Mouse (Mus musculus) Muller cell, postnatal 12 days (primary cell): ENCODE measurements around the gene Bud23.
A peak's percentile ranks its signal among the peaks of the same experiment; 100 is the strongest.
"Not testable (repeated sequence)": the region's sequence is repeated elsewhere in the genome, so short reads cannot be mapped to it uniquely, and the experiment has no call there.

Experiments
- DNase-seq: peaks from one replicate; pipeline ENCODE4 v3.0.0-alpha.2; 2015; ENCODE audit errors: inconsistent ontology term

Gene Bud23

DNA sequence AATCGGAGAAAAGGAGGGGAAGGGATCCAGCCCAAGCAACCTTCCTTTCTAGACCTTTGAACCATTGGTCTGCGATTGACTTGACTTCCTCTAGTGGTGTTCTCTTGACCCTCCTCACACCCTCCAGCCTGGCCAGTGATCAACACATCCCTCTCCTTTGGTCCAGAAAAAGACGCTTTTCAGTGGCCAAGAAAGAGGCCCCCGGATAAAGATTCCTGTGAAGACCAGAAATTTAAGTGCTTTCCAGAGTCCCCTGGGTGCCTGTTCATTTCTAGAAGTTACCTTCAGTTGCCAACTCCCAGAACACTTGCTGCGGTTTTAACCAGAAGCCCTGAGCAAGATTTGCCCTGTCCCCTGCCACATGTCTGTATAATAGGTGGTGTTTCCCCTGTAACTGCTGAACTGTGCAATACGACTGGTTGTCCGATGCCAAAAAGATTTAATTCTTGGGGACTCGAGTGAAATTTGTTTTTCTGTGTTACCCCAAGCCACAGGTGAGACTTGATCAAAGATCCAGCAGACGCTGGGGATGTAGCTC, at the start of gene Bud23:
TSS of gene Bud23 (minus strand) at position 51 of the 538 bp plus-strand sequence.
- DNase-seq = not testable (repeated sequence)

DNA sequence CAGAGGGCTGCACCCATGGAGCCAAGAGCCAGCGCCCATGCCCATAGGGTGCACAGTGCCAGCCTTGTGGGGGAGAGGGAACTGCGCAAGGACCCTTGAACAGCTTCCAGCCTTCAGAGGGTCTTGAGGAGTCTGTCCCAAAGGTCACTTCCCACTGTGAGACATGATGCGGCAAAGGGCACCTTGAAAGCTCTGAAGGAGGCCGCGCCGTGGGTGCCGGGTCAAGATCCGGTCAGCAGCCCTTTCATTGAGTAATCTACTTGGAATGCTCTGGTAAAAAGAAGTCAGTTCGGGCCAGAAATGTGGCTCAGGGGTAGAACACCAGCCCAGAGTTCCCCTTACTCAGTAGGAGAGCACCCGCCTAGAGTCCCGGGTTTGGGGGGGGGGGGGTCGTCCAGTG, 49.0 kb upstream of the Bud23 start:
- no peak for DNase-seq

DNA sequence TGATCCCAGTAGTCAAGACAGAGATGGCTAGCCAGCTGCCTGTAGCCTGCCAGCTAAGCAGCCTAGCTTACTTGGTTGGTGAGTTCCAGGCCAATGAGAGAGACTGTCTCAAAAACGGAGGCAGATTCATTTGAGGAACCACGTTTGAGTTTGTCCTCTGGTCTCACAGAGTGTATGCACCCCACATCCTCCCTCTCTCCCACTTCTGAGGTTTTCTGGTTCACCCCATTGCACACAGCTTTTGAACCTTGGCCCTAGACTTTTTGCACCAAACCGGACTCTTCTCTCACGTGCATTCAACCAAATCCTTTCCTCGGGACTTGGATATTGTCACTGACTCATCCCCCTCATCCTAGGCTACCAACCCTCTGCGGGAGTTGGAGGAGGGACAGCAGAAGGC, 45.2 kb upstream of the Bud23 start:
- DNase-seq = no peak

DNA sequence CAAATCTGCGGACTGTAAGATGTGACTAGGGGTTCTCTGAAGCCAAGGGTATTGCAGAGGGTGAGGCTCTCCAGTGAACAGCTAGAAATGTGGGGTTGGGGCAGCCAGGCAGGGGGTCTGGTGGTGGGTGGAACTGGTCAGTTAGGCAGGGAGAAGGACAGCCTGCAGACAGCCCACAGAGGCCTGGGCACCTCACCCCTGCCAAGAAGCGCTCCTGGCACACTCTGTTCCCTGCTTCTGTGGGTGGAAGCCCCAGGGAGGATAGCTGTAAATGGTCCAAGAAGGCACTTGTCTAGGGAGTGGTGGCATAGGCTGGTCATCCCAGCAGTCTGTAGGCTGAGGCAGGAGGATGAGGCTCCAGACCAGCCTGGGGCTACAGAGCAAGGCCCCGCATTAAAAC, 44.7 kb upstream of the Bud23 start:
- DNase-seq = no peak

DNA sequence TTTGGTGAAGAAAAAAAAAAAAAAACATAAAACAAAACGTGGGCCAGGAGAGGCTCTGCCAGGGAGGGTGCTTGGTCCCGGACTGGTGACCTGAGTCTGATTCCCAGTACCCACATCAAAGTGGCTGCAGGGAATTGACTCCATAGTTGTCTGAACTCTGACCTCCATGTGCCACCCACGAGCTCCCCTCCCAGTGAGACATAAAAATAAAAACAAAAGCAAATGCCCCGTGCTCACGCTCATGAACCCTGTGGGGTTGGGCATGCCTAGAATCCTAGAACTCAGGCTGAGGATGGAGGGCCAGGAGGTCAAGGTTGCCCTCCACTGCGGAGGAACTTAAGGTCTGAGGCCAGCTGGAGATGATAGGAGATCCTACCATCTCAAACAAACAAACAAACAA, 44.3 kb upstream of the Bud23 start:
- no peak for DNase-seq

DNA sequence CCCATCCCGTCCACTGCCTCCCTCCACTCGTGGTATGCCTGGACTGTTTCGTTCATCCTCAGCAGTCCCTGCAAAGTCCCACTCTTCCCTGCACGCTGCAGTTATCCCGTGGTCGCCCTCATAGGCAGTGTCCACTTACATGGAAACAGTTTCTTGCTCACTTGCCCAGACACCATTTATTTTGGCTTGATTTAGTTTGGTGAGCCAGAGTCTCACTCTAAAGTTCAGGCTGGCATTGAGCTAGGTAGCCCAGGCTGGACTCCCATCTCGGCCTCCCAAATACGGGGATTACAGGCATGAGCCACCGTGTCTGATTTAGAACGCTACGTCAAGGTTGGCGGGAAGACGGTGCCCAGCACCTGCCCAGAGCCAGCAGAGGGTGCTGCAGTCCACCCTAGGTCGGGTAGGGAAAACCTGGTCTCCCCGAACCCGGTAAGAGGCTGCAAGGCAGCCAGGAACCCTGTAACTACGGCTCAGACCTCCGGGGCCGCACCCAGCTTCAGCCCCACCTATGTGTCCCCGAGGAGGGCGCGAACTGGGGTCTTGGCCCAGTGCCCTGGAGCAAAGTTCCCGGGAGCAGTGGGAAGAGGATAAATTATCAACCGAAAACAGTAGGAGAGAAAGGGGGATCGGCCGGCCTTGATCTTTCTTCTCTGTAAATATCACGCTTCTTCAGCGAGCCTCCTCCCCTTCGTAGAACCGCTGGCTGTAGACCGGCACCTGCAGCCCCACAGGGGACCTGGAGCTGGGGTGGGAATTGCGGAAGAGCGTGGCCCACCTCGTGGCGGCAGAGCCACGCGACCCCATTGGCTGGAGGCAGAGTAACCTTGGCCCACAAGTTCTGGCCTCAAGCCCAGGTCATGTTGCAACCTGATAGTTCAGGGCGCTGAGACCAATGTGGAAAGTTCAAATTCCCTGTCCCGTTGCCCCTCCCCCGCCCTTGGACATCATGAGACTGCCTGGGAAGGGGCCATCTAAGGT, 43.1 kb upstream of the Bud23 start:
- peak; percentile 34 for DNase-seq

DNA sequence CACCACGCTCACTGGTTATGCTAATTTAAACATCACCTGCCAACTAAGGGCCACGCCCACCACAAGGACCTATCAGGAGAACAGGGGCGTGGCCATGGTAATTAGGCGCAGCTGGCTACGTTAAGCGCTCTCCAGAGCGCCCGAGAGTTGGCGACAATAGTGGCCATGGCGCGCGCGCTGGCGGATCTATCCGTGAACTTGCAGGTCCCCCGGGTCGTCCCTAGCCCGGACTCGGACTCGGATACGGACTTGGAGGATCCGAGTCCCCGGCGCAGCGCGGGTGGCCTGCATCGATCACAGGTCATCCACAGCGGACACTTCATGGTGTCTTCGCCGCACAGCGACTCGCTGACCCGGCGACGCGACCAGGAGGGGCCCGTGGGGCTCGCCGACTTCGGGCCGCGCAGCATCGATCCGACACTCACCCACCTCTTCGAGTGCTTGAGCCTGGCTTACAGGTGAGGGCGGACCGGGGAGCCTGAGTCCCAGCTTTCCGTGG, 42.0 kb upstream of the Bud23 start:
- DNase-seq = peak; percentile 74

DNA sequence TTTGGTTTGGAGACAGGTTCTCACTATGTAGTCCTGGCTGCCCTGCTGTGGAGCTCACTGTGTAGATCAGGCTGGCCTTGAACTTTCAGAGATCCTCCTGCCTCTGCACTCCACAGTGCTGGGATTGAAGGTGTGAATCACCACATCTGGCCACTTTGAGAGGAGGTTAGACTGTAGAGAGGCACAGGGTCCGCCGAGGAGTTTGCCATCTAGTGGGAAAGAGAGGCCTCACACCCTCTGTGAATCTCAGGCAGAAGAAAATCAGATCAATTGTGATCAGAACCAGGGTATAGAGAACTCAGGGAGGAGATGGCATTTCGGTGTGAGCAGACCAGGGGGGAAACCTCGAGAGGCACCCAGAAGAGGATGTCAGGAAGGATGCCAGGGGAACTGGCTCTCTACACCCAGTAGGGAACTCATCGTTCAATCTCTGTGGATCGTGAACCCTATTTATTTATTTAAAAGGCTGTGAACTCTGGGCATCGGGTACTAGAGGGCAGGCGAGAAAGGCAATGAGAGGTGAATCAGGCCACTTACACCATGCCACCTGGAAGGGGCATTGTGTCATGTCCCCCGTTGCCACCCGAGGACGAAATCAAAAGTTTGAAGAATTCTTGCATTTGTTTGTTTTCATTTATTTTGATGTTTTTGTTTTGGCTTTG, 39.4 kb upstream of the Bud23 start:
- no peak for DNase-seq

DNA sequence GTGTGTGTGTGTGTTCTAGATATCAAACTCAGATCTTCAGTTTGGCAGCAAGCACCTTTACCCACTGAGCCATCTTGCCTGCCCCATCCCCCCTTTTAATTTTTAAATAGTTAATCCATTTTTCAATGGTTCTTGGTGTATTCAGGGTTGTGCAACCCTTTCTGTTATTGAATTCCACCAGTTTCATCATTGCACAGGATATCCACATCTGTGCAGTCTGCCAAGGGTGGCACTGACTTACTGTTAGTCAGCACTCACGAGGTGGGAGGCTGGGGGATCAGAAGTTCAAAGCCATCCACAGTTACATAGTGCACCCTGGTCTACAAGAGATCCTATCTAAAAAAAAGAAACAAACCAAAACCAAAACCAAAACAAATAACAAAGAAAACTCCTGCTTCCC, 36.2 kb upstream of the Bud23 start:
- no peak for DNase-seq

DNA sequence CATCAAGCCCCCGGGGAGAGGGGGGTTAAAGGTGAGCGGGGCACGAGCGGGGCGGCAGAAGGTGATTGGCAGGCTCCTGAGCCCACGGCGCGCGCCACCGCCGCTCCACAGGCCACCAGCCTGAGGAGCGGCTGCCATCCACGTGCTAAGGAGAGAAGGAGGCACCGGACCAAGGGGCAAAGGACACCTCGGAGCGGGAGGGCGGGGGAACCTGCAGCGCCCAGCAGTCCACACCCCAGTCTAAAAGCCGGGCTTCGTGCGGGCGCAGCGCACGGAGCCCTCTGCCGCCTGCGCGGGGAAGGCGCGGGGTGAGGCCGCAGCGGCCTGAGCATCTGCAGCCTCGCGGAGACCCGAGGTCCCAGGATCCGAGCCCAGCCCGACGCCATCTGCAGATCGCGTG, 24.9 kb upstream of the Bud23 start, which contains the start of gene Mlxipl:
TSS of gene Mlxipl (plus strand) at position 238 of the 400 bp plus-strand sequence.
- no peak for DNase-seq

DNA sequence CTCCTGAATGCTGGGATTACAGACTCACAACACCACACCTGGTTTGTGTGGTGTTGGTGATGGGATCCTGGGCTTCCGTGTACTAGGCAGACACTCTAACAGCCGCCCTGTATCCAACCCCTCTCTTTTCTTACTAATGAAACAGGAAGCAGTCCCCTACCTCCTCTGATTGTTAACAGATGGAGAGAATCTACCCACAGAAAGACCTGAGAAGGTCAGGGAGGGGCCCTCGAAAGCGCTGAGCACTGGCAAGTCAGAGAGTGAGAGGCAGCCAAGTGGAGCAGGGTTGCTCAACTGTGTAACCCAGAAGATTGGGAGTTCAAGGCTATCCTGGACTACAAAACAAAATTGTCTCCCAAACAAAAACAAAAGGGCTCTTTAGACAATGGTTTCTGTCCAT, 22.1 kb upstream of the Bud23 start:
- no peak for DNase-seq

DNA sequence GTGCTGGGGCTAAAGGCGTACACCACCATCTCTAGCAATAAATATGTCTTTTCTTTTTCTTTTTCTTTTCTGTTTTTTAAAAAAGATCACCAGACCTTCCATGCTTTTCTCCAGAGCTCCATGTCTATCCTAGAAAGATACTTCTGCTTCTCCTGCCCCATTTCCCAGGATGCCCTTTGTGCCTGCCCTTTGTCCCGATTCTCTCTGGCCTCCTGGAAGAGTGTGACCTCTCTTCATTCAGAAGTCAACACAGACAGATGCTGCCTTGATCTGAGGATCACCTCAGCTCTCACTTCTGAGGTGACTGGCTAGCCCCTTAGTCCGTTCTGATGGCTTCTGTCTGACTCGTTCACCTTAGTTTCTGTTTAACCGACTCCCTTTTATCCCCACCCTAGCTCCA, 15.8 kb upstream of the Bud23 start:
- no peak for DNase-seq

DNA sequence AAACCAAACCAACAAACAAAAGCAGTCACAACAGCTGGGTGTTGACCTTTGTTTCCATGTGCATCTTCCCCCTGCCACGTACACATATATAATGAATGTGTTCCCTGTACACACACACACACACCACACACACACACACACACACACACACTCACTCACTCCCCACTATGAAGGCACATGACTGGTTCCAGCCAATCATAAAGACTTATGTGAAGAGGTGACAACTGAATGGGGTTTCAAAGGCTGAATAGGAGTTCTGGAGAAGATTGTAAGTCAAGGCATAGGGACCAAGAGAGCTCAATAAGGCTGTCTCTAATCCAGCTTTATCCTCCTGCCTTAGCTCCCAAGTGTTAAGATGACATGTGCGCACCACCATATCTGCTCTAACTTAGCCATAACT, 14.8 kb upstream of the Bud23 start:
- DNase-seq = no peak

DNA sequence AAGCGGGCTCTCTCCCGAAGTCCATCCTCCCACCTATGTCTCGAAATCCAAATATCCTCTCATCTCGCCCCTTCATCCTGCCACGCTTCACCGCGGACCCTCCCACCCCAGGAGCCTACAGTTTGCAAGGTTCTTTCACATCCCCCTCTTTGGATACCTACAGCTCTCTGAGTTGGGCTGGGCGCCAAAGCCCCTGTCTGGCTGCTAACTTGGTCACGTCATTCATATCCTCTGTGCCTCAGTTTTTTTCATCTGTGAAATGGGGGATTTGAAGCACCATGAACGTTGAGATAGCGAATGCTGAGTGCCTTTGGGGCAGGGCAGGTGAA, 13.7 kb upstream of the Bud23 start:
- DNase-seq = no peak

DNA sequence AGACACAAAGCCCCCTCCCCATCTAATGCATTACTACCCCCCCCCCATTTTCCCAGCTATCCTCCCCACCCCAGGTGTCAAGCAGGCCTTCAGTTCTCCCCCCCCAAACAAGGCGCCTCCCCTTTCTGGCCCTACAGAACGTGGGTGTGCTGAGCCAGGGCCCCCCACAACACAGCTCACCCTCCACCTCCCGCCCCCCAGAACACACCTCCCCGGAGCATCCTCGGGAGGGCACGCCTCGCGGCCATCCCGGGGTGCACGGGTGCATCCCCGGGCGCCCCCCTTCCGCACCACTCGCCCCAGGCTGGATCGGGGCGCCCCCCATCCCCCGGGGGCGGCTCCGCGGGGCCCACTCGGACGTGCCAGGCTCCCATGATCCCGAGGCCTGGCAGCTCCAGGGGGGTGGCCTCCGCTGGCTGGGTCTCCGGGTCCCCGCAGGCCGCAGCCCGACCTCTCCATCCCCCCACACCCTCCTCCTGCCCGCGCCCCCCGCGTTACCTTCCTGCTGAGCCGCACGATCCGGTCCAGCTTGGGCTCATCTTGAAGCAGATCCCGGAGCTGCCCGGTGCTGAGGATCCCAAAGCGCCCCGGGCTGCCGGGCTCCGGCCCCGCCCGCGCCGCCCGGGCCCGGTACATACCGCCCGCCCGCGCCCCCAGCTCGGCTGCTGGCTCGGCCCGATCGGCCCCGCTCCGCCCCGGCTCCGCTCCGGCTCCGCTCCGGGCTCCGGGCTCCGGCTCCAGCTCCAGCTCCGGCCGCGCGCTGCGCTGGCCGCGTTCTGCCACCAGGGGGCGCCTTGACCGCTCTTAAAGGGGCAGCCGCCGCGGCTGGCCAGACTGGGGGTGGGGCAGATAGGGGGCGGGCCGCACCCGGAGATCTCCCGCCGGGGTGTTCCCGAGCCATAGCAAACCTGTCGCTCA, 13.1 kb upstream of the Bud23 start, which contains the start of gene Vps37d:
TSS of gene Vps37d (minus strand) at position 703 of the 918 bp plus-strand sequence.
- peak; percentile 94 for DNase-seq

DNA sequence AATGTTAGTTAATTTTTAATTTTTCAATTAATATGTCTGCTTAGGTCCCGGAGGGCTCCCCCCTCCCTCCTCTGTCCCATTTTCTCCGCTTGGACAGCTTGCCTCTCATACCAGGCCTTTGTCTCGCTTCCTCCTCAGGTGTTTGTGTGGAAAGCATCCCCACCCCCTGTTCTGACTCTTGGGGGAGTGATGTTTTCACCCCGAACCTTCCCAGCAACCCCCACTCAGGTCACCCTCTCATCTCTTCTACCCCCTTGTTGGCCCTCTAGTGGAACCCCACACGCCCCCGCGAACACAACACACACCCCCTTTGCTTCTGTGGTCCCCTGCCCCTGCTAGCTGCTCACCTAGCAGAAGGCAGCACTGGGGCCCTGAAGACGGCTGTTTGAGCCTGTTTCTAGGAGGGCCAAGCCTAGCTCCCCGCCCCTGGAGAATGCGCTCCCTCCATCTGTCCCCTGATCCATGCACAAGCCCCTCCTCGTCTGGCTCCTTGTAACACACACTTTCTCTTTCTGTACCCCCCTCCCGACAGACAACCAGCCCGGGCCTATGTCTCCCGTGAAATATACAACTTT, 12.3 kb upstream of the Bud23 start:
- DNase-seq = peak; percentile 48

DNA sequence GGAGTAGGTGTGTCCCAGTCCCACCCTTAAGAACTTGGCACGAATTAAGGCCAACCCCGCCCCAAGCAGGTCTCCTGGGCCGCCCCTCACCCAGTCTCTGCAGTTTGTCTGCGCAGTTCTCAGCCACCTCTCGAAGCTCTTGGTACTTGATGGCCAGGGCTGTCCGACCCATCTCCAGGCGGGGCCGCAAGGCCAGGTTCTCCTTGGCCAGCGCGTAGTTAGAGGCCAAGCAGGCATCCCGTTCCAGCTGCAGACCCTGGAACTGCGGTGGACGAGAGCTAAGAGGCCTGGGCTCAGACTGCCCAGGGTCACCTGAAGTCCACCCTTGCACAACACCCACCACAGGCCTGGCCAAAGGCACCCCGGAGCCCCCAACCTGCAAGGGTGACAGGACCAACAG, 11.6 kb upstream of the Bud23 start:
- no peak for DNase-seq

DNA sequence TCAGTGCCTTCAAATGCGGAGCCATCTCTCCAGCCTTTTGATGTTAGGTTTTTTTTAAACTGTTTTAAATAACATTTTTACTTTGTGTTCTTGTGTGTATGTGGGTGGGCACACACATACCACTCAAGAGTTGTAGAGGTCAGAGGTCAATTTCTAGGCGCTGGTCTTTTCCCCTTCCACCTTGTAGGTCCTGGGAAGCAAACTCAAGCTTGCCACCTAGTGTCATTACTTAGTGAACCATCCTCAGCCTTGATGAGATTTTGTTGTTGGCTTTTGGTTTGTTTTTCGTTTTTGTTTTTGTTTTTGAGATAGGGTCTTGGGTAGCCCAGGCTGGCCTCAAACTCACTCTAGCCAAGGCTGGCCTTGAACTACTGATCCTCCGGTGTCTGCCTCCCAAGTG, 10.9 kb upstream of the Bud23 start:
- no peak for DNase-seq

DNA sequence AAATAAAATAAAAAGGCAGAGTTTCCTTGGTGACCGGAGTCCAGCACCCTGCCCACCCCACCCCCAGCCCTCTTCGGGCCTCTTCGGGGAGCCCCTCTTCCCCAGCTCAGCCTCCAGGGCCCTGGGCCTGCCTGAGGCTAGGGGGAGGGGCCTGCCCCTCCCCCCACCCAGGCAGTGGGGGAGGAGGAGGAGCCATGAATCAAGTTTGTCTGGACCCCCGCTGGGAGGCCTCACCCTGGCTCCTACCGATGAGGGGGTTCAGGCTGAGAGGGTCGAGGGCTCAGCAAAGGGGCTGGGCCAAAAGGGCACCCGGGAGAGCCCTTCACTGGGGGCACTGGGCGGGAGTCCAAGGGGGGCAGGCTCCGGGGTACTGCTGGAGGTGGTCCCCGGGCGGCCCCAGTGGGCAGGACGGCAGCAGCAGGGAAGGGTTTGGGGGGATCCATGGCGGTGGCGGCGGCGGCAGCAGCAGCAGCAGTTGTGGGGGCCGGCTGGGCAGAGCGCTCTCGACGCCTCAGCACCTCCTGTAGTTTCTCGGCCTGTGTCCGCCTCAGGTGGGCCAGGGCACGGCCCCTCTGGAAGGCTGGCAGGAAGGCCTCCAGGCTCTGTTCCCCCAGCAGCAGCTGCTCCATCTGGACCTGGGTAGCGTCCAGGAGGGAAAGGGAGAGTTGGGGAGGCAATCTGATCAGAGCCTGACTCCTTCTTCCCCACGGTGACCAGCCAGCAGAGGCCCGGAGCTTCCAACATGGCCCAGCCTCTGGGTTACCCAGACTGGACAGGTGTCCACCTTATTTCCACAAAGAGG, 8.8 kb upstream of the Bud23 start:
- DNase-seq = no peak

DNA sequence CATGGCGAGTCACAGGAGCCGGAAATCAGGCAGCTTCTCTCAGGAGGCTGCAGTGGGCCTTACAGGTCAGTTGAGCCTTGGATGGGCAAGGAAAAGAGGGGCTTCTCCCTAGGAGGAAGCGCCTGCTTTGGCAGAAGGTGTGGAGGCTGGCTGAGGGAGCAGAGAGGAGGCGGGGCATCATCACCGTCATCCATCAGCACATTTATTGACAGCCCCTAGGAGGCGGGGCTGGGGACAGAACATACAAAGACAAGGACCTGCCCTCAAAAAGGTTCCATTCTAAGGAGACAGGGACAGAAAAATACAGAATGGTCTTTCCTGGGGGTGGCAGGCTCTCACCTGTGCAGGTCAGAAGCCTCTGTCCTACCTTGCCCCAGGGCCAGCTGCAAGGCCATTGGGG, 8.0 kb upstream of the Bud23 start:
- no peak for DNase-seq
